Mouse (Mus musculus) adrenal gland, postnatal 25 days (tissue): Measurements from ENCODE around the gene Ptpru. TPM values are rescaled to one million over a fixed set of nuclear protein-coding genes. Genes with fewer than 3 reads are reported as not detected.
"Not testable (repeated sequence)": the region's sequence is repeated elsewhere in the genome, so short reads cannot be mapped to it uniquely, and the experiment has no call there.

Experiments used
- DNase-seq: peaks from one replicate; pipeline ENCODE4 v3.0.0; 2021; ENCODE audit warnings: mixed read lengths
- total RNA-seq: library from RNA; stranded (reverse); gene quantifications from 2 replicates; pipeline ENCODE4 v1.2.3, GENCODE M21; 2021

Ptpru gene
- total RNA-seq, 1 experiment from 2014 or later = 44.5 TPM

GRCm38 (mm10) chr4:131833971-131834609, 4.0 kb downstream of the Ptpru start:
- DNase-seq = no peak

GRCm38 (mm10) chr4:131832759-131833407, 5.2 kb downstream of the Ptpru start:
- DNase-seq = no peak

GRCm38 (mm10) chr4:131831546-131832045, 6.5 kb downstream of the Ptpru start:
- DNase-seq = no peak

GRCm38 (mm10) chr4:131829123-131829522, 9.0 kb downstream of the Ptpru start:
- no peak for DNase-seq

GRCm38 (mm10) chr4:131826905-131827304, 11.2 kb downstream of the Ptpru start:
- DNase-seq = no peak

- DNase-seq = peak; percentile 67
These were observed 12.3 kb downstream of the Ptpru start for GRCm38 (mm10) chr4:131825830-131826229.

- no peak for DNase-seq
These were observed 13.1 kb downstream of the Ptpru start for GRCm38 (mm10) chr4:131824939-131825338.

- no peak for DNase-seq
These were observed 15.5 kb downstream of the Ptpru start for GRCm38 (mm10) chr4:131822583-131822982.

- no peak for DNase-seq
These were observed 16.8 kb downstream of the Ptpru start for GRCm38 (mm10) chr4:131821161-131821731.

GRCm38 (mm10) chr4:131818926-131819325, 19.2 kb downstream of the Ptpru start:
- DNase-seq = no peak

- DNase-seq = no peak
These were observed 22.3 kb downstream of the Ptpru start for GRCm38 (mm10) chr4:131815774-131816173.

- no peak for DNase-seq
These were observed 23.2 kb downstream of the Ptpru start for GRCm38 (mm10) chr4:131814869-131815268.

- DNase-seq = no peak
These were observed 24.3 kb downstream of the Ptpru start for GRCm38 (mm10) chr4:131813798-131814197.

GRCm38 (mm10) chr4:131812458-131812857, 25.6 kb downstream of the Ptpru start:
- DNase-seq = no peak

GRCm38 (mm10) chr4:131805255-131805654, 32.8 kb downstream of the Ptpru start:
- no peak for DNase-seq

- DNase-seq = not testable (repeated sequence)
These were observed 33.4 kb downstream of the Ptpru start for GRCm38 (mm10) chr4:131804732-131805131.

- no peak for DNase-seq
These were observed 34.2 kb downstream of the Ptpru start for GRCm38 (mm10) chr4:131803846-131804245.

- DNase-seq = no peak
These were observed 39.1 kb downstream of the Ptpru start for GRCm38 (mm10) chr4:131798968-131799367.

- no peak for DNase-seq
These were observed 40.2 kb downstream of the Ptpru start for GRCm38 (mm10) chr4:131797920-131798319.

- peak; percentile 44 for DNase-seq
These were observed 40.6 kb downstream of the Ptpru start for GRCm38 (mm10) chr4:131797483-131797882.

GRCm38 (mm10) chr4:131796312-131797080, 41.6 kb downstream of the Ptpru start:
- DNase-seq = no peak

GRCm38 (mm10) chr4:131786800-131787199, 51.3 kb downstream of the Ptpru start:
- no peak for DNase-seq

- DNase-seq = peak; percentile 57
These were observed 54.1 kb downstream of the Ptpru start for GRCm38 (mm10) chr4:131784034-131784433.
